Mouse (Mus musculus) ovary, postnatal 14 days (tissue): Measurements from ENCODE around the gene Olfr397.

Experiments used
- DNase-seq: peaks from one replicate; pipeline ENCODE4 v3.0.0; 2022; ENCODE audit warnings: low spot score

Olfr397 gene

GRCm38 (mm10) chr11:73960517-73960916 is at the start of gene Olfr397:
TSS of gene Olfr397 (plus strand) at chr11:73960817.
- DNase-seq = no peak

GRCm38 (mm10) chr11:73936377-73936776 is 24.2 kb upstream of the Olfr397 start, which contains the start of gene Olfr23:
TSS of gene Olfr23 (plus strand) at chr11:73936677.
- DNase-seq = no peak

GRCm38 (mm10) chr11:73990307-73990706 is 29.7 kb downstream of the Olfr397 start, which contains the start of gene Olfr398:
TSS of gene Olfr398 (minus strand) at chr11:73990407.
- DNase-seq = no peak

- no peak for DNase-seq
Measured at GRCm38 (mm10) chr11:73993115-73993514, 32.5 kb downstream of the Olfr397 start.
